Mouse (Mus musculus): ENCODE measurements at regions not wholly inside any gene's neighbourhood (a gene's known extent, or its start where the extent isn't known, plus 50 kb on each side); places are given as distances from the start of the nearest gene placed in this dataset.

DNA sequence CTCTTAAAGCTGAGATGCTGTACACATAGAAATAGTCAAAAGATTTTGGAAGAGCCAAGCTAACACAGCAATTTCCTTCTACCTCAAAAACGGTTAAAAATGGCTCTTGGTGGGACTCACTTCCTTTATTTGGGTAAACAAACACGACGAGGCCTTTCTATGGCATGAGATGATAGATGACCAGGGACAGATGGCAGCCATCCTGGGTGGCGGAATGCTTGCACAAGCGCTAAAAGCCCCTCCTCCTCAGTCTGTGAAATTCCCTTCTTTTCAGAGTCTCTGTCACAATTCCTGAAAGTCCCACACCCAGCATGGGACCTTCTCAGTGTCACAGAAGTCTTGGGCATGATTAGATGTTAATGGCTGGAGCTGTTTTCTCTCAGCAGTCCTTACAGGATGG lies 59.3 kb upstream of the Ado start:
- no peak overlapping the region for H3K4me2 ChIP-seq (ENCODE audit: low read depth)
- no peaks in the 10 kb centered on the region for H3K27me3 ChIP-seq (ENCODE audit: control insufficient read depth, insufficient read depth, low read length)
- no peak overlapping the region for H3K9ac ChIP-seq (replicated peaks)
- no peak overlapping the region for H3K27ac ChIP-seq
- TF ChIP-seq EP300 (IDR thresholded peaks at IDR 0.05; ENCODE audit: low read depth) (no peak), CTCF (IDR thresholded peaks at IDR 0.05; ENCODE audit: low read depth) (no peak)
- WGBS (ENCODE audit: insufficient replicate concordance): 21% methylated on average over 5 of the region's 5 CpGs
- no peak overlapping the region for H3K4me3 ChIP-seq (ENCODE audit: insufficient read depth in 1 of 2, low read depth in 2 of 2, low read length in 2 of 2)
- H3K36me3 ChIP-seq (replicated peaks; ENCODE audit: control insufficient read depth, insufficient read depth, low read depth): no peaks in the 10 kb centered on the region
- DNase-seq (ENCODE audit: low read depth in 3 of 3, low spot score in 3 of 3) (no peak), ATAC-seq (ENCODE audit: insufficient read depth) (no peak)
- no peaks in the 10 kb centered on the region for H3K9me3 ChIP-seq (ENCODE audit: control insufficient read depth, low read length)
- 0 out of 4 replicates have a peak, but pooled peaks cover 0 to 2% of the 10 kb centered on the region in 2 experiments for H3K4me1 ChIP-seq (replicated peaks; ENCODE audit: control insufficient read depth in 2 of 2, insufficient read depth in 2 of 2, low read length in 1 of 2)

DNA sequence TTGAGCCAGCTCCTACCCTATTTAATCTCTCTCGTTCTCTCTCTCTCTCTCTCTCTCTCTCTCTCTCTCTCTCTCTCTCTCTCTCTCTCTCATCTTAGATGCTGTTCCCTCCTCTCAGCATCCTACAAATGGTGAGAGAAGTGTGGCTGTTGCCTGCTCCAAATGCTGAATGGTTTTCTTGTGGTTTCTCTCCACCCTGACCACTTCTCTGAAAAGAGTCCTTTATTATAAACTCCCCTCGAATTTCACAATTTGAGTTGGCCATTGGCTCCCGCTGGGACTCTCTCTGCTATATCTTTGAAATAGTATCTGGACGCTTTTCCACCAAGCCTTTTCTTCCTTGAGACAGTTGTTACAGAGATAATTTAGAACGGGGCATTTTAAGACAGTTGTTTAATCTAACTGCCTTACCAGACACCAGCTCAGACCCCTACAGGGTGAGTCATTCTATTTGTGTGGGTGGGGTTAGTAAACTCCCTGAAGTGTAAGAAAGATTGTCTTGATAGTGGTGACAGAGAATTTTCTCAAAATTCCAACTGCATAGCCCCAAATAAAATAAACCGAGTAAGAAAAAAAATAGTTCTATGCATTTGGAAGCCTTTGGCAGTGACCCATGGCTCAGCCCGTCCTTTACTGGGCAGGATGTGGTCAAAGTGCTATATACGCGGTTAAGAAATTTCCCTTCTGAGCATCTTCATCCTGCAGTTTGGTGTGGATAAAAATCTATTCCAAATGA lies 58.7 kb upstream of the Ado start:
- H3K36me3 ChIP-seq (replicated peaks; ENCODE audit: control insufficient read depth, insufficient read depth, low read depth): no peaks in the 10 kb centered on the region
- H3K9me3 ChIP-seq (ENCODE audit: control insufficient read depth, low read length): no peaks in the 10 kb centered on the region
- no peak for TF ChIP-seq CTCF (IDR thresholded peaks at IDR 0.05; ENCODE audit: low read depth)
- TF ChIP-seq EP300 (IDR thresholded peaks at IDR 0.05; ENCODE audit: low read depth): no peak
- ATAC-seq (ENCODE audit: insufficient read depth): no peak
- H3K4me3 ChIP-seq (ENCODE audit: insufficient read depth in 1 of 2, low read depth in 2 of 2, low read length in 2 of 2): no peak overlapping the region
- no peak overlapping the region for H3K4me2 ChIP-seq (ENCODE audit: low read depth)
- H3K4me1 ChIP-seq (replicated peaks; ENCODE audit: control insufficient read depth in 2 of 2, insufficient read depth in 2 of 2, low read length in 1 of 2): 0 out of 4 replicates have a peak, but pooled peaks cover 0 to 2% of the 10 kb centered on the region in 2 experiments
- WGBS (ENCODE audit: insufficient replicate concordance): 10% methylated on average over 9 of the region's 9 CpGs
- no peak overlapping the region for H3K9ac ChIP-seq (replicated peaks)
- no peaks in the 10 kb centered on the region for H3K27me3 ChIP-seq (ENCODE audit: control insufficient read depth, insufficient read depth, low read length)
- H3K27ac ChIP-seq: no peak overlapping the region
- DNase-seq (ENCODE audit: low read depth in 3 of 3, low spot score in 3 of 3): no peak

DNA sequence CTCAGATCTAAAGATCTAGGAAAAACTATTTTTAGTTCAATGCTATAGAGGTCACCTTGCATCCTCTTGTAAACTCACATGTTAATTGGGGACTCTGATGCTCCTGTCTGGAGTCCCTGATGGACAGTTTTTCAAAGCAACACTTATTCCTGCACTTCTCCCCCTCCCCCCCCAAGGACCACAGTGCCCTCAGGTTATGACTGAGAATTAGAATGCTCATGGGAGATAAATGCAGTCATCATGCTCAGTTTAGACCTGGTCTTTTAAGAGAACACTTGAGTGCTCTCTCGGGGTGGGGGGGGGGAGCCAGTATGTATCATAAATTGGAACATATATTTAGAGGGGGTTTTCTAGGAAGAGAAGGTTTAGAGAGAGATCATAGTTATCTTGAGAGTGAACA lies 58.0 kb upstream of the Ado start:
- H3K27ac ChIP-seq: no peak overlapping the region
- no peak for ATAC-seq (ENCODE audit: insufficient read depth)
- H3K4me3 ChIP-seq (ENCODE audit: insufficient read depth in 1 of 2, low read depth in 2 of 2, low read length in 2 of 2): no peak overlapping the region
- no peak overlapping the region for H3K9ac ChIP-seq (replicated peaks)
- no peak for TF ChIP-seq CTCF (IDR thresholded peaks at IDR 0.05; ENCODE audit: low read depth)
- TF ChIP-seq EP300 (IDR thresholded peaks at IDR 0.05; ENCODE audit: low read depth): no peak
- no peak overlapping the region for H3K4me2 ChIP-seq (ENCODE audit: low read depth)
- DNase-seq (ENCODE audit: low read depth in 3 of 3, low spot score in 3 of 3): no peak
- 0 out of 4 replicates have a peak, but pooled peaks cover 0 to 2% of the 10 kb centered on the region in 2 experiments for H3K4me1 ChIP-seq (replicated peaks; ENCODE audit: control insufficient read depth in 2 of 2, insufficient read depth in 2 of 2, low read length in 1 of 2)
- no peaks in the 10 kb centered on the region for H3K27me3 ChIP-seq (ENCODE audit: control insufficient read depth, insufficient read depth, low read length)
- H3K36me3 ChIP-seq (replicated peaks; ENCODE audit: control insufficient read depth, insufficient read depth, low read depth): no peaks in the 10 kb centered on the region
- no peaks in the 10 kb centered on the region for H3K9me3 ChIP-seq (ENCODE audit: control insufficient read depth, low read length)
- WGBS (ENCODE audit: insufficient replicate concordance): 74% methylated on average over 1 of the region's 1 CpGs

DNA sequence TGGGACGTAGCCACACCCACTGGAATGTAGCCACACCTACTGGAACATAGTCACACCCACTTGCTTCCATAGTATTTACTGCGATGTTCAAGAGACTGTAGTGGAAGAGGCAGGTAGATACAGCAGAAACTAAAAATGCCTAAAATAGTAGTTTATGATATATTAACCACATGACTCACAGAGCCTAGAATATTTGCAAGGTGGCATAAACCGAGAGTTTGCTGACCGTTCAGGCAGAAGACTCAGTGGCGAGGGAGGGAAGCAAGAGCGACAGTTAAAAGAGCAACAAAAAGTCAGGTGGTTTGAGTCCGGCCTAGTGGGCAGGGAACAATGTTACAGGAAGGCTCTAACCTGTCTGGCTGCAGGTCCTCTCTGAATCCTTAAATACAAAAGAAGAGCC lies 50.6 kb upstream of the Ado start:
- ATAC-seq (ENCODE audit: insufficient read depth) (no peak), DNase-seq (ENCODE audit: low read depth in 3 of 3, low spot score in 3 of 3) (no peak)
- Histone ChIP-seq H3K9ac (replicated peaks) (no peak overlapping the region), H3K9me3 (ENCODE audit: control insufficient read depth, low read length) (no peaks in the 10 kb centered on the region), H3K4me2 (ENCODE audit: low read depth) (no peak overlapping the region), H3K27me3 (ENCODE audit: control insufficient read depth, insufficient read depth, low read length) (no peaks in the 10 kb centered on the region), H3K27ac (no peak overlapping the region), H3K36me3 (replicated peaks; ENCODE audit: control insufficient read depth, insufficient read depth, low read depth) (no peaks in the 10 kb centered on the region), H3K4me3 (ENCODE audit: insufficient read depth in 1 of 2, low read depth in 2 of 2, low read length in 2 of 2) (no peak overlapping the region), H3K4me1 (replicated peaks; ENCODE audit: control insufficient read depth in 2 of 2, insufficient read depth in 2 of 2, low read length in 1 of 2) (no peaks in the 10 kb centered on the region)
- WGBS (ENCODE audit: insufficient replicate concordance): 75% methylated on average over 7 of the region's 7 CpGs
- TF ChIP-seq CTCF (IDR thresholded peaks at IDR 0.05; ENCODE audit: low read depth) (no peak), EP300 (IDR thresholded peaks at IDR 0.05; ENCODE audit: low read depth) (no peak)

DNA sequence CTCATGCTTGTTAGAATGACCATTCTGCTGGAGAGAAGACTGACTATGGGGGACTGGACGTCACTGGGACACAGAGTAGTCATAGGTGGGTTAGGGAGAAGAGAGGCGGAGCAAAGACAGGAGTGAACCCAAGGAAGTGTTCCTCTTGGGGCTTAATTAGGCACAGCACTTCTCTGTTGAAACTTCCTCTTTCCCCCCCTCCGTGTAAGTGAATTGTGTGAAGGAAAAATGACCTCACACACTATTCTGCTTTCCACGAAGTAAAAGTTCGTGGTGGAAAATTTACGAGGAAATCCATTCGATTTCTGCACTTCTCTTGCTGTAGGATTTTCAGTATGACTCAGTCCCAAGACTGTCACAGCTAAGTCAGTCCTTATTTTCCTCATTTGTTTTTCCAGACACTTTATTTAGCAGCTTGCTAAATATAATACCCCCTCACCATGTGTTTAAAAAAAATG lies 49.9 kb upstream of the Ado start:
- WGBS (ENCODE audit: insufficient replicate concordance): 29% methylated on average over 7 of the region's 7 CpGs
- Histone ChIP-seq H3K9ac (replicated peaks) (no peak overlapping the region), H3K4me1 (replicated peaks; ENCODE audit: control insufficient read depth in 2 of 2, insufficient read depth in 2 of 2, low read length in 1 of 2) (no peaks in the 10 kb centered on the region), H3K36me3 (replicated peaks; ENCODE audit: control insufficient read depth, insufficient read depth, low read depth) (no peaks in the 10 kb centered on the region), H3K4me3 (ENCODE audit: insufficient read depth in 1 of 2, low read depth in 2 of 2, low read length in 2 of 2) (no peak overlapping the region), H3K4me2 (ENCODE audit: low read depth) (no peak overlapping the region), H3K9me3 (ENCODE audit: control insufficient read depth, low read length) (no peaks in the 10 kb centered on the region), H3K27ac (no peak overlapping the region), H3K27me3 (ENCODE audit: control insufficient read depth, insufficient read depth, low read length) (no peaks in the 10 kb centered on the region)
- TF ChIP-seq EP300 (IDR thresholded peaks at IDR 0.05; ENCODE audit: low read depth): no peak
- TF ChIP-seq CTCF (IDR thresholded peaks at IDR 0.05; ENCODE audit: low read depth): no peak
- no peak for DNase-seq (ENCODE audit: low read depth in 3 of 3, low spot score in 3 of 3)
- no peak for ATAC-seq (ENCODE audit: insufficient read depth)

All from liver, embryonic 14.5 days (tissue).